Mouse (Mus musculus): ENCODE measurements around the gene Zbp1. TPM values are rescaled to one million over a fixed set of nuclear protein-coding genes. Genes with fewer than 3 reads are reported as not detected.
A peak's percentile ranks its signal among the peaks of the same experiment; 100 is the strongest.

The Zbp1 gene
- 62.1 and 90.8 TPM in 2 replicates for polyA plus RNA-seq (2012; rRNA removed)

DNA sequence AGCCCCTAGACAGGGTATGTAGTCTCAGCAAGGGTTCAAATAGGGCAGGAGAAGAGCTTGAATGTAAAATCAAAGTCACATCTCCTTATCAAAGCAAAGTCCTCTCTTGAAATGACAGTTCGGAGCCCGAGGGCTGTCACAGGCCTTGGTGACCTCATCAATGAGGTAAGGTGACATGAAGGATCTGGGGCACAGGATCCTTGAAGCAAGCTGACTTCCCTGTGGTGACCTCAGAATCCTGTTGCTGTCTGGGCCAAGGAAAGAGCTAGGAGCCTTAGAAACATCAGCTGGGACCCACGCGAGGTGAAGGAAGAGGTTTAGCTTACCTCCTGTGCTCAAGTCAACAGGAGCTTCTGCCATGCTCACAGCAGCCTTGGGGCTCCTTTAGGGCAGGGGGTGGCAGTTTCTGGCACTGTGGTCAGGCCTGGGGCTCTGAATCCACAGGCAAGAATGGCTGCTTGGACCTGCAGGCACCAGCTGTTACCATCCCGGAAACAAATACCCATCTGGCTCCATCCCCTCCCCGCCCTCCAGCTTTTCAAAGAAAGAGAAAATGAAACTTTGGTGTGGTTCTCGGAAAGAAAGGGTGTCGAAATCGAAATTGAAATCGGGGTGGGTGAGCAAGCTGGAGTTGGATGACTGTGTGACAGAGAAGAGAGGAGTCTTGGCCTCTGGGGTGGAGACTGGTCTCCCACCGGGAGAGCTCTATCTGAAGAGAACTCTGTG, at the start of gene Zbp1:
Gene Zbp1 (minus strand): TSS at position 508 of the 726 bp plus-strand sequence.
- WGBS = 32% methylated on average over 11 of the region's 11 CpGs
- DNase-seq (ENCODE audit: low read depth, low spot score) = peak; percentile 74

DNA sequence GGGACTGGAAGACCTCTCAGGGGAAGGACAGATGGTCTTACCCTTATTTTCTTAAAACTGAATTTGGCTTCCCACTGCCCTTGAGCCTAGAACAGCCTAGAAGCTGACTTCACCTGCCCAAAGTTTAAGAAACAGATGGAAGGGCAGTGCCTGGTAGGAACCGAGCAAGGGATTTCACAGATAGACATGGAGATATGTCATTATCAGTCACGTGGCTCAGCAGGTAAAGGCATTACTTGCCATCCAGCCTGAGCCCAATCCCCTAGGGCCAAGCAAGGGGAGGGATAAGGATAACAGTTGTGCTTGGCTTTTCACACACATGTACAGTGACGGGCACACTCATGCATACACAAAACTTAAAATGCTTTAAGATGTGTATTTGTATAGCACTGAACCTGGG, 48.8 kb upstream of the Zbp1 start:
- WGBS = 61% methylated on average over 3 of the region's 3 CpGs
- no peak for DNase-seq (ENCODE audit: low read depth, low spot score)

DNA sequence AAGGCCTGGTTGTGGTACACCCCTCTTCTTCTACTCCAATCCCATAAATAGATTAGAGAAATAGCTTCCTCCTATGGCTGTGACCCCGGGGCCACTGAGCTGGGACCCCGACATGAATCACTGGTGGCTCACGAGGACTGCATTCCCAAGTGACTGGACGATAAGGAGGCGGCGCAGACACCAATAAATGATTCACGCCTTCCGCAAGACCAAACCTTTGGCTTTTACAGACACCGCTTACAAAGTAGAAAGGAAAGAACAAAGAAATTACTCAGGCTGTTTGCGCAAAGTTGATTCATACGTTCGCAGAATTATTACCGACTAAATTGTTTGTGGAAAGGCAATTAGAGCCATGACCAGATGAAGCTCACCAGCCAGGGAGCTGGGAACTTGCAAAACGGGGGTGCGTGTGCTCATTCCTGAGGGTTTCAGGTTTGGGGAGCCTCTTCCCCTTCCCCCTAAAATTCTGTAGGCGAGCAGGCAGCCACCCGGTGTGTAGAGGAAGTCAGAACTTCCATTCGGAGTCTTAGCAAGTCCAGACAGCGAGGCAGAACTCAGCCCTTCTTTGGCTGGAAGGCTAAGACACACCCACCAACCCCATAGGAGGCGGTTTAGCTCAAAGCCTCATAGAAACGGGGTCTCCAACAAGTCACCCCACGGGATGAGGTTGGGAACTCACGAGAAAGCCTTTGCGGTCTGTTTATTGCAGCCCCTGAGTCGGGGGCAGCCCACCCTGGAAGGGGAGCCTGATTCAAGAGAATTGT, 47.8 kb upstream of the Zbp1 start:
- DNase-seq (ENCODE audit: low read depth, low spot score) = no peak
- WGBS = 23% methylated on average over 25 of the region's 25 CpGs

DNA sequence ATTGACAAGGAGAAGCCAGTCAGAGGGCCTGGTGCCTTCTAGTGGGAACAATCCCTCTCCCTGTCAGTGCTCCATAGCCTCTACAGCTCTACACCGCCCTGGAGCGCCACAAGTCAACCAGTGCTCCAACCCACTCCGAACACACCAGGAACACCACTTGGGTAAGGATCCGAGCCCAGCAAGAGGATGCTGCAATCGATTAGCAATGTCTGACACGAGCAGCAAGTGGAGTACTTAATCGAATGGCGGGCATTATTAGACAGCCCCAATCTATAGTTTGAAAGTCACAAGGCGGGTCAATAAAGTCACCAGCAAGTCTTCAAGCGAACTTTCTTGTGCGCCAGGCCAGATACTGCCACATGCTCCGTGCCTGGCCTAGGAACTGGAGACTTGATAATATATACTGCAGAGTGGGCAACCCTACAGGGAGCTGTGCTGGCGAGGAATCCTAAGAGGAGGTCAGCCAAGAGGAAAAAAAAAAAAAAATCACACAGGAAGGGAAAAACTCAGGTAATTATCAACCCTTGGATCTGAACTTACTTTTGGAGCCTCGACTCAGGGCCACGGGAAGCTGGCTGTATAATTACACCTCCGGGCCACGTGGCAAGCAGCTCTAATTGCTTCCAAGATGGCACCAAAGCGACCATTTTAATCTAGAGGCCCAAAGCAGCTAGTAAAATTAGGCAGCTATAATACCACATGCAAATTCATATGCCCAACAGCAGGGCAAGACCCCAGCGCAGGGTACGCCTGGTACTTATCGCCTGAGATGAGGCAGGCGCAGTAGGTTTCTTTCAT, 46.9 kb upstream of the Zbp1 start:
- WGBS = 69% methylated on average over 22 of the region's 22 CpGs
- DNase-seq (ENCODE audit: low read depth, low spot score) = no peak

DNA sequence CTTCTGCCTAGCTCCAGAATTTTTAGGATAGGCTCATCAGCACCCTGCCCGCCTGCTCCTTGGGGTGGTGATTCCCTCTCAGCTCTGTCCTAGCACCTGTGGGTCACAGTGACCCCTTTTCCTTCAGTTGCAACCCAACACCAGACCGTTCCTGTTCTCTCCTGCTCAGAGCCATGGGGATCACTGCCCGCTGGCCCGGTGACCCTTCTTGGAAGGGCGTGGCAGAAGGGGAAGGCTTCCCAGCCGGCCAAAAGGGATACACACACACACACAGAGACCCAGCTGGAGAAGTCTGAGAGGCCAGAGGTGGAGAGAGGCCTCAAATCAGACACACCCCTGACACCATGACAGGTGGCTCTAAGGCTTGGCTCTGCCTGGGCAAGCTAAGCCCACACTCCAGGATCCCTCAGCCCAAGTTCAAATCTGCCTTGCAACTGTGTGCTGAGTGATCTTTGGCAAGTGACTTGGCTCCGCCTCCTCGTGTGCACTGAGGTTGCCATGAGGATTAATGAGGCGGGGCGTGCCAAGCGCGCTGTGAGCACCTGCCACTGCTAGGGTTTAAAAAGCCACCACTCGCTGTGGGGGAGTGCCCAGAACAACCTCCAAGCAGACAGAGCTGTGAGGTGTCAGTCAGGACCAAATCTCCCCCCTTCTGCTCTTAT, 45.9 kb upstream of the Zbp1 start:
- 26% methylated on average over 13 of the region's 13 CpGs for WGBS
- peak; percentile 62 for DNase-seq (ENCODE audit: low read depth, low spot score)

DNA sequence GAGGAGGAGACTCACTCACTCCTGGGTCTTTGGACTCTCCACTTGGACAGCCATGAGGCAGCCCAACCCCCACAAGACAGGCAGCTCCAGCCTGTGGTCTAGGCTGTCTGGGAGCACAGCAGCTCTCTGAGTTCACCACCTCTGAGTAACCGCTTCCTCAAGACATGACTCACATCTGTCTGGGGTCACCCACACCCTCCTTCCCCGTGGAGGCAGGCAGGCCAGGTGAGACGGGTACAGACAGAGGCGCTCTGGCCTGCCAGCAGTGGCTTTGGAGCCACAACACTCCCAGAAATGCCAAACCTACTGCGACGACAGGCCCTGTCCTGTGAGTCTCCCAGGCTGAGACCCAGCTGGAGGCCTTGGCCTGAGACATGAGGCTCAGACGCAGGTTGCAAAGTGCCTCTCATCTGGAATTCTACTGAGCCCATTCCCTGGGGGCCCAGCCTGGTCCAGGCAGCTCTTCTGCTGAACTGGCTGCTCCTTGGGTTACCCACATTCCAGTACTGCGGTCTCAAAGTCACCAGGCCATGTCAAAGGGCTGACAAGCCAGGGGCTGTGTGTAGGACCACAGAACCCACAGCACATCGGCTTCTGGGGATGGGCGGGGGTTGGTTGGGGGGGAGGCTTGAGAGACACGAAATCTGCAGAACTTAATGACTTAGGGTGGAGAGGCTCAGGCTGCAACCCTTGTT, 45.1 kb upstream of the Zbp1 start:
- no peak for DNase-seq (ENCODE audit: low read depth, low spot score)
- WGBS = 33% methylated on average over 11 of the region's 11 CpGs

DNA sequence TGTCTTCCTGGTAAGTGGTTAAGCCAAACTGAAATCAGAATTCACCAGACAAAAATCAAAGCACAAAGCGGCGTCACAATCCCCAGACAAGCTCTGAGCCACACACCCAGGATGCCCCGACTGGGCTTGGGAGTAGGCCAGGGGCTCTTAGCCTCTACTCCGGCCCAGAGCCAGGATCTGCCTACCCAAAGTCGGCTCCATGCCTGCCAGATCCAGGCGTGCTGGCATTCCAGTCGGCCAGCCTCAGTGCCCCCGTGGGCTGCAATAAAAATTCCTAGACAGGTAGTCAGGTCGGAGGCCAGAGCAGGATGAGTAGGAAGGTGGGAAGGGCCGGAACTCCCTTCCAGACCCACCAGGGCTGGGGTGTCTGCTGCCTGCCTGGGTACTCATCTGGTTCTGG, 42.8 kb upstream of the Zbp1 start:
- WGBS = 23% methylated on average over 10 of the region's 10 CpGs

DNA sequence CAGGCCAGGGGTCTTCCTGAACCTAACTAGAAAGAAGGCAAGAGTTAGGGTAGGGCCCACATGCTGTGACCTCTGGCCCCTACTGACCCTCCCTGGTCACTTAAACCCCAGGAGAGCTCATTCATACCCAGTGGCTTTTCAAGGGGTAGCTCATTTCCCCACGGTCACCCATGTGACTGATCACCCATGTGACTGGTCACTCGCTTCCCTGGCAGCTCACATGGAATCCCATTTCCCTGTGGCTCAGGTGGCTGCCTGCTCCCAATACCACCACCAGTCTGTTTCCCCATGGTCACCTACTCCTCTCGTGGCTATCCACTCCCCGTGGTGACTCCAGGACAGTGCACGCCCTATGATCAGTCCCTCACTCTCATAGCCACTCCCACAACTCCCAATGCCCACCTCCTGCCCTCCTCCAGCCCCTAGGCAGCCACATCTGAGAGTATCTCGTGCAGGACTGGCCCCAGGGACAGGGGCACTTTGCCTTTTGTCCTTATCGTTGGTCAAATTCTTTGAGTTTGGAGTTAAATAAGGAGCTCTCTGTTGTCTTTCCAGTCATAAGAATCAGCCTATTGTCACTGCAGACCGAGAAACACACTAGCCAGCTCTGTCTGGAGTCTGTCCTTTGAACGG, 39.9 kb upstream of the Zbp1 start:
- no peak for DNase-seq (ENCODE audit: low read depth, low spot score)
- WGBS = 56% methylated on average over 9 of the region's 9 CpGs

More for the DNA sequence above, 42.8 kb upstream of the Zbp1 start:
- no peak for DNase-seq (ENCODE audit: low read depth, low spot score)

DNA sequence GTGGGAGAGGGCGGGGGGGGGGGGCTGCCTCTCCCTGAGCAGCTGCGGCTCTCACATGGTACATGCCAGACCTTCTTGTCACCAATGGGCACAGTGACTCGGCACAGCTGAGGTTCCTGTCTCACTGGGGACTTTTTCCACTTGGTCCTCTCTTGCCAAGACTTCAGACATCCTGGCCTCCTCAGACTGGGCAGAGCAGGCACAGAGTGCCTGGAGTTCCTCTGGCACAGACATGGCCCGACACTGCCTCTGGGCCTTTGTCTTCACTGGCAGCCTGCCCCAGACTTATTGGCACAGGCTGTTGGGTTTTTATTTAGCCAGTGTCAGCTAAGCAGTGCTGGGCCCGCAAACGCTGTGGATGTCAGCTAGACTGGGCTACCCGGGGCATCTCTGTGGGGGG, 38.9 kb upstream of the Zbp1 start:
- 16% methylated on average over 7 of the region's 7 CpGs for WGBS
- peak; percentile 39 for DNase-seq (ENCODE audit: low read depth, low spot score)

DNA sequence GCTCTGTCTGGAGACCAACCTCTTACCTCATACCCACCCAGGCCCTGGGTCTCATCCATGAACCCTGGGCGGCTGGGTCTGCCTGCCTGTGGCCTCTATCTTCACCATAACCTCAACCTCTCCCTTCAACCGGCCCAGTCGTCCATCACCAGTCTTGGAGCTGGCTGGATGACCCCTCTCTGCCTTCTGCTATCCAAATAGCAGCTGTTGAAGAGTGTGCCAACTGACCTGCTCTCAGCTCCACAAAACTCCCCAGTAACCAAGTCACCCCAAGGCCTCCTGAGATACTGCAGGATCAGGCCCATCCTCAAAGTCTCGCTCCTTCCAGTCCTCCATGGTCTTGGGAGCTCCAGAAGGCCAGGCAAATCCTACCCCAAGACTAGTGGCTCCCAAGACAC, 37.8 kb upstream of the Zbp1 start:
- WGBS = 56% methylated on average over 4 of the region's 4 CpGs
- DNase-seq (ENCODE audit: low read depth, low spot score) = no peak

DNA sequence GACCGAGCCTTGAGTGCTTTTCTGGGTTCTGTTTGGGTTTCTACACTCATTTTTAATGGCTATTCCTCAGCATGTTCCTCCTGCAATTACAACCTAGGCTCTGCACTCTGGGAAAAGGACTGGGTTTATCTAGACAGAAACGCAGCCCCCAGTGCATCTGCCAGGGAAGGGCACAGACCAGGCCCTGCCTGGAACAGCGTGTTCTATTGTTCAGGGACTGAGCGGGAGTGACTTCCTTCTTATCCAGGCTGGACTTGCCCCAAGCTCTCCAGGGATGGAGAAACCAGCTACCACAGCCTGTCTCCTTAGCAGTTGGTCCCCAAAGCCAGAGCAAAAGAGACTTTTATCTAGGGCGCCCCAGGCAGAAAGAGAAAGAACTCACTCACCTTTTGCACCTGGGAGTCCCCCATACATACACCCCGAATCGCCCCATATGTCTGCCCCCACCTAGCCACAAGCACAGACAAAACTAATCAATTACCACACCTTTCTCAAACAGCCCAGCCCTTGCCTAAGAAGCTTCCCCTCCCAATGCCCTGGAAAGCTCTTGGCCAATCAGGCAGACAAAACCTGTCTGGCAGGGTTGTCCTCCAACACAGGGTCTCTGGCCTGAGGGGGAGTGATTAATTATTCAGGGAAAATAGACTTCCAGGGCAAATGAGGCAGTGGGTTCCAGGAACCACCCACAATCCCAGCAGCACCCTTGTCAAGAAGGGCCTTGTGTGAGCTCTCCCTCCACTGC, 37.3 kb upstream of the Zbp1 start:
- 20% methylated on average over 7 of the region's 7 CpGs for WGBS
- no peak for DNase-seq (ENCODE audit: low read depth, low spot score)

DNA sequence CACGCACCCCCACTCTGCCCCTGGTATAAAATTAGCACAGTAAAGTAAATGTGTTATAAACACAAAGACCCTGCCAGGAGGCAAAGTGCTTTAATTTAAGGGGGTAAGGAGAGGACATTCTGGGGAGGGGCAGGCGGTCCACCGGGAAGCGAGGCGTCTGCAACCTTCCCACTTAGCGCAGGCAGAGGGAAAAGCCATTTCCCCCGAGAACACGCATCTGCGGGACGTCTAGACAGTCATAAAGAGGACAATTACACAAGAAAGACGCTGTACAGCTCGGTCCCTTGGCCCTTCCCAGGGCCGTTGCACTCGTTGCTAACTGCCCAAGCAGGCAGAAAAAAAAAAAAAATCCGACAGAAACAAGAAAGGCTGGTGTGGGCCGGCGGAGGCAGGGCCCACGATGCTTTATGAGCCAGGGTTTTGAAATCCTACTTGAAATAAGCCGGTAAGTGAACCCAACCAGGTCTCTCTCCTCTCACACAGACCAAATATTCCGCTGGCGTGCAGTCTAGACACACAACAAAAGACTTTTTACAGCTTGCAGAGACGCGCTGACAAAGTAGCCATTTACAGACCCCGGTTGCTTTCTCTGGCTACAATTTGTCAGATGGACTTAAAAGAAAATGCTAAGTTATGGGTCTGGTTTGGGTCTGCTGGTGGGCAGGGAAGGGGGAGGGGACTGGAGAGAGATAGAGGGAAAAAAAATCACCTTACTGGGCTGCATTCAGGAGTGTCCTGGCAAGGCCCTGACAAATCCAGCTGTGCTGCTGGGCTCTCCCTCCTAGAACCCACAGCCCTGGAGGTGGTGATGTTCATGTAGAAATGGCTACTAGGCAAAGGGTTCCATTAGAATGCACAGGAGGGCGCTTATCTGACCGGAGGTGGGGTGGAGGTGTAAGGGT, 35.3 kb upstream of the Zbp1 start:
- 39% methylated on average over 26 of the region's 26 CpGs for WGBS

DNA sequence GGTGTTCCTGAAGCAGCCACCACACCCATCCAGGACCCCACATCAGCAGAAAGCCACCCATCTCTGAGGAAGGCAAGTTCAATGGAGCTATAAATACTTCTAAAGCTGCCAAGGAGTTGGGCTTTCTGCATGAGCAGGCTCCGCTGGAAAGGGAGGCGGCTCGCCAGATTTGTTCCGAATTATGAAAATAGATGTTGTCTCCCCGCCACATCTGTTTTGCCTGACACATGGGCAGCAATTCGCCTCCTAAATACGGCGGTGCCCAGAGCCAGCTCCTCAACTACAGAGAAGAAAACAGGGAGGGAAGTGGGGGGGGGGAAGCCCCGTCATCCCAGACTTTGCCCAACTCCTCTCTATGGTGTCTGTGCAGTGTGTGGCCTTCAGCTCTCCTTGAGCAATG, 33.0 kb upstream of the Zbp1 start:
- DNase-seq (ENCODE audit: low read depth, low spot score) = no peak
- WGBS = 52% methylated on average over 9 of the region's 9 CpGs

More for the DNA sequence above, 35.3 kb upstream of the Zbp1 start:
- DNase-seq (ENCODE audit: low read depth, low spot score) = no peak

DNA sequence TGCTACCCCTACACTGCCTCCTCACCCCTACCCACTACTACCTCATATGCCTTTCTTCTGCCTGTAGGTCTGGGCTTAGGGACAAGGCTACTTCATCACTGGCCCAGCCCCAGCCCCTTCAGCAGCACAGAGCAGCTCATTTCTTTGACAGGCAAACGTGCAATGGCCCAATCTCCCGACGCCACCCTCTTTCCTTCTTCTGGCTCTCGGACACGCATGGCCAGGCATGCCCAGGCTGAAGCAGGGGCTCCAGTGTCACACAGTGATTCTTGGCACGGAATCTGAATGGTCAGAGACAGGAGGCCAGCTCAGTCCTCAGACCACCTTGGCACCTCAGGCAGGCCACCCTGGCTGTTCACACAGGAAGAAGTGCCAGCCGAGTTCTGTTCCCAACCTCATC, 32.4 kb upstream of the Zbp1 start:
- WGBS = 58% methylated on average over 7 of the region's 7 CpGs
- no peak for DNase-seq (ENCODE audit: low read depth, low spot score)

DNA sequence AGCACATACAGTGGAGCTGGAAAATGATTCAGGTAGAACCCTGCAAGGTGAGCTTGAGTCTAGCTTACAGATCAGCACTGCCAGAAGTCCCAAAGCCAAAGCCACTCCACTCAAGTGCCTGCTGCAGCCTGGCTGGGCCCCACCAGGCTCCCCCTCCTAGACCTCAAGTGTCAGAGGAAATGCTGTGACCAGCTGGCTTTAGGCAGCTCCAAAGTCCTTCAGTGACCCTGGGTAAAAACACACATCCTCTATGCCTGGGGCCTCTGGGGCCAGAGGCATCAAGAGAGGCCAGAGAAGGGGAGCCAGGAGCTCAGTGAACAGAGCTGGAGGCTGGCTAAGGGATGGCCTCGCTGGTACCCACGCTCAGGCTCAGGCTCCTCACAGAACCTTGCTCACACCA, 31.7 kb upstream of the Zbp1 start:
- WGBS = 55% methylated on average over 2 of the region's 2 CpGs

DNA sequence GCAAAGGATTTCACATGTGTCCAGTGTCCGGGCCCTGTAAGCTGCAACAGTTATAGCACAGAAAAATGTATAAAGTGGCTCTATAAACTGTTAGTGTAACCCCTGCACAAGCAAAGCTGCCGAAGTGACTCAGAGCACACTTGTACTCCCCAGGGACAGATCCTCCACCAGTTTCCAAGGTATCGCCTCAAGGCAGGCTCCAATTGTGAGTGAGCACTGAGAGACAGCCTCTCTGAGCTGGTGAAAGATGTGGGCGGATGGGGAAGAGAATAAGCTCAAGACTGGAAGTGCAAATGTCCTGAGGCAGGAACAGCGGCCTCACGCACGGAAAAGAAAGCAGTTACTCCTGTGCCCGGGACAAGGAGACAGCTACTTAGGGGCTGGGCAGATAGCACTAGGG, 31.2 kb upstream of the Zbp1 start:
- 83% methylated on average over 8 of the region's 8 CpGs for WGBS

More for the DNA sequence above, 31.7 kb upstream of the Zbp1 start:
- no peak for DNase-seq (ENCODE audit: low read depth, low spot score)

DNA sequence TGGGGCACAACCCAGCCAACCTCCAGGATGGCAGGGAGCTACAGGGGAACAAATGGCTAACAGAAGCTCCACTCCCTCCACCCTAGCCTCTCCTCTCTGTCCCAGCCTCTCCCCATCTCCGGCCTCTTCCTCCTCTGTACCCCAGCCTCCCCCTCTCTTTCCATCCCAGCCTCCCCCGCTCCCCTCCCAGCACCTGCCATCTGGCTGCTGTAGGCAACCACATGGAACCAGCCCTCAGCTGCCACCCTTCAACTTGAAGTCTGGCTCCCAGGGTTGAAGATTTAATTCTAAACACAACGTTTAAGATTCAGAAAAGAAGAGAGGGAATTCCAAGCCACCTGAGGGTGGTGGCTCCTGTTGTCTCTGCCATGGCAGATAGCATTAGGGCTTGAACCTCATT, 30.7 kb upstream of the Zbp1 start:
- WGBS = 68% methylated on average over 3 of the region's 3 CpGs
- DNase-seq (ENCODE audit: low read depth, low spot score) = no peak

More for the DNA sequence above, 31.2 kb upstream of the Zbp1 start:
- DNase-seq (ENCODE audit: low read depth, low spot score) = no peak
